Mouse (Mus musculus) MEL (cell line): ENCODE results near the gene Osbpl8. TPM values are rescaled to one million over a fixed set of nuclear protein-coding genes. Genes with fewer than 3 reads are reported as not detected.

Experiments used
- DNase-seq: peaks from one replicate; pipeline ENCODE4 v3.0.0; 2011; ENCODE audit warnings: low read depth, low spot score
- H3K27ac ChIP-seq: 2 replicates; pipeline ENCODE4 v1.5.1; 2012; ENCODE audit warnings: low read depth, mild to moderate bottlenecking, control low read depth, low read length, moderate library complexity; ENCODE audit not compliant: control insufficient read depth
- H3K27me3 ChIP-seq, 2 experiments: fragments of 150-350 bp in 1 of 2; sonication (generic) in 1 of 2; 2 replicates each; pipeline ENCODE4 v1.6.1; 2012; ENCODE audit warnings: low read length in 2 of 2, mild to moderate bottlenecking in 2 of 2, improper control_type of control experiment in 1 of 2, moderate library complexity in 1 of 2; ENCODE audit not compliant: insufficient read depth in 2 of 2, control insufficient read depth in 1 of 2
- H3K36me3 ChIP-seq, 2 experiments: 2 replicates each; pipeline ENCODE4 v1.6.1; 2012 to 2014; ENCODE audit warnings: low read length in 2 of 2, improper control_type of control experiment in 1 of 2, inconsistent platforms in 1 of 2, mild to moderate bottlenecking in 1 of 2; ENCODE audit not compliant: insufficient read depth in 2 of 2, control insufficient read depth in 1 of 2
- H3K4me1 ChIP-seq, 2 experiments: fragments of 150-350 bp in 1 of 2; sonication (generic) in 1 of 2; 2 replicates each; pipeline ENCODE4 v1.6.1; 2012; ENCODE audit warnings: low read length in 2 of 2, improper control_type of control experiment in 1 of 2, mild to moderate bottlenecking in 1 of 2; ENCODE audit not compliant: insufficient read depth in 2 of 2, control insufficient read depth in 1 of 2
- H3K4me3 ChIP-seq, 2 experiments: fragments of 150-350 bp in 1 of 2; sonication (generic) in 1 of 2; 2 replicates each; pipeline ENCODE4 v1.5.1; 2012; ENCODE audit warnings: low read depth in 2 of 2, low read length in 2 of 2, mild to moderate bottlenecking in 2 of 2, moderate library complexity in 2 of 2, control low read depth in 1 of 2, improper control_type of control experiment in 1 of 2; ENCODE audit not compliant: control insufficient read depth in 1 of 2, insufficient read depth in 1 of 2
- H3K79me2 ChIP-seq: 2 replicates; pipeline ENCODE4 v1.6.1; 2012; ENCODE audit warnings: mild to moderate bottlenecking, low read length, moderate library complexity; ENCODE audit not compliant: control insufficient read depth, poor library complexity, insufficient read depth
- H3K9ac ChIP-seq: 2 replicates; pipeline ENCODE4 v1.6.1; 2012; ENCODE audit warnings: low read depth, mild to moderate bottlenecking, control low read depth, low read length, moderate library complexity; ENCODE audit not compliant: control insufficient read depth, poor library complexity, severe bottlenecking
- H3K9me3 ChIP-seq: fragments of 150-350 bp; sonication (generic); replicated peaks from 2 replicates; pipeline ENCODE4 v1.6.1; 2012; ENCODE audit warnings: mild to moderate bottlenecking, low read length, improper control_type of control experiment, moderate library complexity; ENCODE audit not compliant: insufficient read depth
- CHD2 ChIP-seq: IDR thresholded peaks from 2 replicates; pipeline ENCODE4 v1.6.1; 2011; ENCODE audit warnings: low read length, improper control_type of control experiment
- E2F4 ChIP-seq: IDR thresholded peaks from 2 replicates; pipeline ENCODE4 v1.6.1; 2011; ENCODE audit warnings: low read depth, low read length, improper control_type of control experiment, borderline replicate concordance
- ELF1 ChIP-seq: IDR thresholded peaks from 2 replicates; pipeline ENCODE4 v1.6.1; 2014; ENCODE audit warnings: low read depth, mild to moderate bottlenecking, inconsistent platforms, low read length, improper control_type of control experiment, moderate library complexity
- EP300 ChIP-seq, 2 experiments: IDR thresholded peaks; 2 replicates each; pipeline ENCODE4 v1.6.1; 2011; ENCODE audit warnings: improper control_type of control experiment in 2 of 2, low read length in 2 of 2, low read depth in 1 of 2, mild to moderate bottlenecking in 1 of 2
- GABPA ChIP-seq: IDR thresholded peaks from 2 replicates; pipeline ENCODE4 v1.6.1; 2012; ENCODE audit warnings: low read depth, mild to moderate bottlenecking, inconsistent platforms, low read length, improper control_type of control experiment, moderate library complexity
- HCFC1 ChIP-seq: IDR thresholded peaks from 2 replicates; pipeline ENCODE4 v1.6.1; 2012; ENCODE audit warnings: low read depth, mild to moderate bottlenecking, inconsistent platforms, low read length, improper control_type of control experiment, moderate library complexity
- KAT2A ChIP-seq: conservative IDR thresholded peaks from 2 replicates; pipeline ENCODE4 v1.6.1; 2012; ENCODE audit warnings: low read depth, low read length, improper control_type of control experiment, inconsistent platforms
- MAX ChIP-seq: IDR thresholded peaks from 2 replicates; pipeline ENCODE4 v1.6.1; 2011; ENCODE audit warnings: low read length, improper control_type of control experiment
- MXI1 ChIP-seq: IDR thresholded peaks from 2 replicates; pipeline ENCODE4 v1.6.1; 2011; ENCODE audit warnings: mild to moderate bottlenecking, low read depth, low read length, improper control_type of control experiment
- NELFE ChIP-seq: IDR thresholded peaks from 2 replicates; pipeline ENCODE4 v1.6.1; 2011; ENCODE audit warnings: low read depth, low read length, improper control_type of control experiment
- NRF1 ChIP-seq: IDR thresholded peaks from 2 replicates; pipeline ENCODE4 v1.6.1; 2014; ENCODE audit warnings: low read depth, mild to moderate bottlenecking, inconsistent platforms, low read length, improper control_type of control experiment, moderate library complexity; ENCODE audit not compliant: poor library complexity, insufficient read depth, severe bottlenecking
- RAD21 ChIP-seq: IDR thresholded peaks from 2 replicates; pipeline ENCODE4 v1.6.1; 2011; ENCODE audit warnings: mild to moderate bottlenecking, low read depth, low read length, improper control_type of control experiment
- RCOR1 ChIP-seq: IDR thresholded peaks from 2 replicates; pipeline ENCODE4 v1.6.1; 2012; ENCODE audit warnings: low read depth, mild to moderate bottlenecking, inconsistent platforms, low read length, improper control_type of control experiment
- TAL1 ChIP-seq: IDR thresholded peaks from 2 replicates; pipeline ENCODE4 v1.6.1; 2012; ENCODE audit warnings: mild to moderate bottlenecking, inconsistent platforms, low read length, moderate library complexity, mixed read lengths
- TCF12 ChIP-seq: IDR thresholded peaks from 2 replicates; pipeline ENCODE4 v1.6.1; 2014; ENCODE audit warnings: low read depth, mild to moderate bottlenecking, inconsistent platforms, low read length, improper control_type of control experiment, moderate library complexity
- USF1 ChIP-seq: IDR thresholded peaks from 2 replicates; pipeline ENCODE4 v1.6.1; 2014; ENCODE audit warnings: low read depth, mild to moderate bottlenecking, inconsistent platforms, low read length, improper control_type of control experiment, moderate library complexity
- ZC3H11A ChIP-seq: IDR thresholded peaks from 2 replicates; pipeline ENCODE4 v1.6.1; 2012; ENCODE audit warnings: low read depth, mild to moderate bottlenecking, inconsistent platforms, low read length, improper control_type of control experiment
- ZKSCAN1 ChIP-seq: IDR thresholded peaks from 2 replicates; pipeline ENCODE4 v1.6.1; 2012; ENCODE audit warnings: low read depth, mild to moderate bottlenecking, inconsistent platforms, low read length, improper control_type of control experiment, moderate library complexity
- ZNF384 ChIP-seq: IDR thresholded peaks from 2 replicates; pipeline ENCODE4 v1.6.1; 2012; ENCODE audit warnings: low read depth, mild to moderate bottlenecking, inconsistent platforms, low read length, improper control_type of control experiment
- polyA plus RNA-seq, 2 experiments: library from polyadenylated mRNA; stranded (reverse) in 1 of 2; unstranded in 1 of 2; fragments of >175 nt in 1 of 2; fragments of >200 nt in 1 of 2; gene quantifications; 2 replicates each; pipeline versions ENCODE4 v1.2.1 to v1.2.4; 2012; ENCODE audit warnings: low replicate concordance in 2 of 2, low read depth in 1 of 2; ENCODE audit not compliant: insufficient read length in 2 of 2, insufficient read depth in 1 of 2, missing spikeins in 1 of 2
- total RNA-seq: library from RNA; depleted of rRNA; stranded (reverse); fragments of 300-350 nt; gene quantifications from 2 replicates; pipeline ENCODE4 v1.2.3, GENCODE M21; 2012

Osbpl8 gene
- total and polyA plus RNA-seq, 3 experiments: 26.2 to 44.8 (median 33.4) TPM

- no peak for TF ChIP-seq MXI1
- TF ChIP-seq NRF1: no peak
- TF ChIP-seq EP300 (IDR thresholded peaks at IDR 0.05; ENCODE audit: low read depth in 1 of 2, low read length in 2 of 2): no peak
- no peak for TF ChIP-seq ELF1
- no peak for TF ChIP-seq TCF12
- TF ChIP-seq KAT2A: no peak
- TF ChIP-seq ZKSCAN1: no peak
- TF ChIP-seq E2F4: no peak
- TF ChIP-seq RAD21: no peak
- no peak for TF ChIP-seq NELFE
- TF ChIP-seq CHD2: no peak
- TF ChIP-seq TAL1: no peak
- TF ChIP-seq ZNF384: no peak
- TF ChIP-seq RCOR1: no peak
- no peak for TF ChIP-seq ZC3H11A
- TF ChIP-seq, all 39 proteins: peak for 0
Observed at GRCm38 (mm10) chr10:111318805-111319500, 154.4 kb downstream of the Osbpl8 start.

GRCm38 (mm10) chr10:111320579-111320978 lies 156.0 kb downstream of the Osbpl8 start:
- DNase-seq: peak; percentile 35
- Histone ChIP-seq H3K9me3 (no peaks in the 10 kb centered on the region), H3K4me3 (no peak overlapping the region), H3K9ac (no peak overlapping the region), H3K27ac (no peak overlapping the region), H3K4me1 (no peaks in the 10 kb centered on the region), H3K36me3 (no peaks in the 10 kb centered on the region), H3K79me2 (no peaks in the 10 kb centered on the region), H3K27me3 (peaks cover 0 to 2% of the 10 kb centered on the region in 2 experiments; a peak in 2 of 4 replicates)
- TF ChIP-seq HCFC1: peak; percentile 46; the same call in 1 of the 2 replicates
- no peak for TF ChIP-seq USF1
- no peak for TF ChIP-seq MAX
- TF ChIP-seq GABPA: no peak
- TF ChIP-seq ELF1: peak; percentile 83

More at GRCm38 (mm10) chr10:111318805-111319500, 154.4 kb downstream of the Osbpl8 start:
- H3K27me3 ChIP-seq: peaks cover 0 to 2% of the 10 kb centered on the region in 2 experiments; a peak in 2 of 4 replicates
- no peak for DNase-seq
- no peaks in the 10 kb centered on the region for H3K36me3 ChIP-seq
- H3K4me1 ChIP-seq: no peaks in the 10 kb centered on the region
- H3K4me3 ChIP-seq: no peak overlapping the region
- no peak overlapping the region for H3K27ac ChIP-seq
- H3K79me2 ChIP-seq: no peaks in the 10 kb centered on the region
- H3K9me3 ChIP-seq: no peaks in the 10 kb centered on the region
- H3K9ac ChIP-seq: no peak overlapping the region
